Mouse (Mus musculus) right cerebral cortex, postnatal 10 days (tissue): Measurements from ENCODE around the gene Hus1b.

Source experiments
- DNase-seq, 2 experiments: peaks; one replicate each; pipeline ENCODE4 v3.0.0; 2021; ENCODE audit warnings: low spot score in 2 of 2

Gene Hus1b

GRCm38 (mm10) chr13:30947540-30947939 is at the start of gene Hus1b:
Hus1b (minus strand) TSS chr13:30947759.
- peak in 1 of 2 experiments; percentile 19 for DNase-seq

GRCm38 (mm10) chr13:30994249-30994858 is 46.8 kb upstream of the Hus1b start:
- no peak for DNase-seq

- peak; percentile 75 to 81 for DNase-seq
These were observed 46.3 kb upstream of the Hus1b start for GRCm38 (mm10) chr13:30993819-30994218.

- DNase-seq = no peak
These were observed 42.7 kb upstream of the Hus1b start for GRCm38 (mm10) chr13:30990233-30990632.

GRCm38 (mm10) chr13:30989710-30990109 is 42.2 kb upstream of the Hus1b start:
- DNase-seq = no peak

- no peak for DNase-seq
These were observed 40.1 kb upstream of the Hus1b start for GRCm38 (mm10) chr13:30987686-30988085.

GRCm38 (mm10) chr13:30986934-30987455 is 39.4 kb upstream of the Hus1b start:
- DNase-seq = no peak

- DNase-seq = peak; percentile 59 to 61
These were observed 38.3 kb upstream of the Hus1b start for GRCm38 (mm10) chr13:30985598-30986466.

- no peak for DNase-seq
These were observed 37.7 kb upstream of the Hus1b start for GRCm38 (mm10) chr13:30985275-30985597.

- no peak for DNase-seq
These were observed 34.1 kb upstream of the Hus1b start for GRCm38 (mm10) chr13:30981666-30982065.

GRCm38 (mm10) chr13:30978224-30978623 is 30.7 kb upstream of the Hus1b start:
- DNase-seq = no peak

- DNase-seq = no peak
These were observed 29.1 kb upstream of the Hus1b start for GRCm38 (mm10) chr13:30976536-30977084.

GRCm38 (mm10) chr13:30974247-30974630 is 26.7 kb upstream of the Hus1b start:
- DNase-seq = no peak

- DNase-seq = peak; percentile 86 to 88
These were observed 26.1 kb upstream of the Hus1b start, which contains the start of the genes Exoc2 and Gm5447 for GRCm38 (mm10) chr13:30973501-30974246. Exoc2 (minus strand) TSS chr13:30974093. Gm5447 (plus strand) TSS chr13:30974204.

- DNase-seq = no peak
These were observed 24.5 kb upstream of the Hus1b start for GRCm38 (mm10) chr13:30972102-30972501.

GRCm38 (mm10) chr13:30971047-30971446 is 23.5 kb upstream of the Hus1b start:
- DNase-seq = no peak

- DNase-seq = no peak
These were observed 20.8 kb upstream of the Hus1b start for GRCm38 (mm10) chr13:30968311-30968710.

- DNase-seq = no peak
These were observed 18.9 kb upstream of the Hus1b start for GRCm38 (mm10) chr13:30966507-30966911.

GRCm38 (mm10) chr13:30961932-30962331 is 14.4 kb upstream of the Hus1b start:
- no peak for DNase-seq

GRCm38 (mm10) chr13:30960714-30961113 is 13.2 kb upstream of the Hus1b start:
- no peak for DNase-seq

GRCm38 (mm10) chr13:30953580-30953979 is 6.0 kb upstream of the Hus1b start:
- no peak for DNase-seq

- no peak for DNase-seq
These were observed 4.5 kb upstream of the Hus1b start for GRCm38 (mm10) chr13:30952044-30952443.
